Mouse (Mus musculus) ES-Bruce4 (cell line): ENCODE results near the gene Rps6ka3. TPM values are rescaled to one million over a fixed set of nuclear protein-coding genes. Genes with fewer than 3 reads are reported as not detected.

Experiments
- H3K27ac ChIP-seq: 2 replicates; pipeline ENCODE4 v1.5.1; 2012; ENCODE audit warnings: low read length, inconsistent platforms; ENCODE audit not compliant: insufficient read depth
- H3K27me3 ChIP-seq: 2 replicates; pipeline ENCODE4 v1.6.1; 2012; ENCODE audit warnings: mild to moderate bottlenecking, low read length, inconsistent platforms; ENCODE audit not compliant: control insufficient read depth, poor library complexity, insufficient read depth, severe bottlenecking
- H3K36me3 ChIP-seq: 2 replicates; pipeline ENCODE4 v1.6.1; 2012; ENCODE audit warnings: inconsistent platforms, mild to moderate bottlenecking, low read length, moderate library complexity; ENCODE audit not compliant: control insufficient read depth, poor library complexity, insufficient read depth, severe bottlenecking
- H3K4me1 ChIP-seq: one replicate; pipeline ENCODE4 v1.8.1; 2011; ENCODE audit warnings: low read length; ENCODE audit not compliant: control insufficient read depth, insufficient read depth
- H3K4me3 ChIP-seq: 2 replicates; pipeline ENCODE4 v1.5.1; 2011; ENCODE audit warnings: low read depth, mild to moderate bottlenecking, low read length
- H3K9ac ChIP-seq: 2 replicates; pipeline ENCODE4 v1.6.1; 2012; ENCODE audit warnings: low read depth, mild to moderate bottlenecking, inconsistent platforms; ENCODE audit not compliant: poor library complexity, severe bottlenecking
- H3K9me3 ChIP-seq: replicated peaks from 2 replicates; pipeline ENCODE4 v1.6.1; 2012; ENCODE audit warnings: mild to moderate bottlenecking, low read length, inconsistent platforms; ENCODE audit not compliant: control insufficient read depth, poor library complexity, insufficient read depth, severe bottlenecking
- CTCF ChIP-seq: IDR thresholded peaks from one replicate; pipeline ENCODE4 v1.8.1; 2011; ENCODE audit warnings: low read depth, low read length
- EP300 ChIP-seq: IDR thresholded peaks from 2 replicates; pipeline ENCODE4 v1.6.1; 2011; ENCODE audit warnings: low read depth, low read length; ENCODE audit not compliant: insufficient read depth
- POLR2A ChIP-seq: IDR thresholded peaks from one replicate; pipeline ENCODE4 v1.8.1; 2011; ENCODE audit warnings: low read length; ENCODE audit not compliant: insufficient read depth
- polyA plus RNA-seq: library from polyadenylated mRNA; stranded (reverse); fragments of >200 nt; gene quantifications from 2 replicates; pipeline ENCODE4 v1.2.4, GENCODE M21; 2011; ENCODE audit warnings: low read depth; ENCODE audit not compliant: missing spikeins, insufficient read depth, insufficient read length

The Rps6ka3 gene
- polyA plus RNA-seq, 1 experiment, result 55.5 TPM

- Histone ChIP-seq H3K4me1 (no peaks in the 10 kb centered on the region), H3K9ac (no peak overlapping the region), H3K27me3 (no peaks in the 10 kb centered on the region), H3K9me3 (no peaks in the 10 kb centered on the region), H3K36me3 (no peaks in the 10 kb centered on the region), H3K4me3 (no peak overlapping the region), H3K27ac (no peak overlapping the region)
- TF ChIP-seq EP300, result no peak
- no peak for TF ChIP-seq POLR2A
- TF ChIP-seq CTCF, result no peak
These were observed 931 bp downstream of the Rps6ka3 start for GRCm38 (mm10) chrX:159210892-159211583.

- TF ChIP-seq POLR2A, result no peak
- TF ChIP-seq CTCF, result no peak
- no peak for TF ChIP-seq EP300
- Histone ChIP-seq H3K4me3 (no peak overlapping the region), H3K27ac (no peak overlapping the region), H3K9me3 (no peaks in the 10 kb centered on the region), H3K27me3 (no peaks in the 10 kb centered on the region), H3K4me1 (no peaks in the 10 kb centered on the region), H3K9ac (no peak overlapping the region), H3K36me3 (no peaks in the 10 kb centered on the region)
These were observed 5.1 kb downstream of the Rps6ka3 start for GRCm38 (mm10) chrX:159215253-159215652.

DNA sequence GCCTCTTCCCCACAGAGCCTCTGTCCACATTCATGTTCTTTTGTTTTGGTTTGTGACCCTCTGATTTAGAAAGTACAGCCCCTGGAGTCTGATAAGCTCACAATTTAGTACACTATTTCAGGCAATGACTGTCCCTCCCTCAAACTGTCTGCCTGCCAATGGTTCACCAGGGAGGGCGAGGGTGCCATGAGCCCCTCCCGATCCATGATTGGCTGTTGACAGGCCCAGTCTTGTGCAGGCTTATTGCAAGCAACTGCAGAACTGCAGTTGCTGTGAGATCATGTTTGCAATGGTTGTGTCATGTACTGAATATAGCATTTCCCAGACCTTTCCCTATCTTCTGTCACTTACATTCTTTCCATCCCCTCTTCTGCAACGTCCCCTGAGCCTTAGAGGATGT is 12.4 kb downstream of the Rps6ka3 start:
- Histone ChIP-seq H3K27me3 (no peaks in the 10 kb centered on the region), H3K4me3 (no peak overlapping the region), H3K36me3 (no peaks in the 10 kb centered on the region), H3K27ac (no peak overlapping the region), H3K4me1 (no peaks in the 10 kb centered on the region), H3K9ac (no peak overlapping the region), H3K9me3 (no peaks in the 10 kb centered on the region)
- TF ChIP-seq POLR2A, result no peak
- no peak for TF ChIP-seq CTCF
- TF ChIP-seq EP300, result no peak

- H3K9ac ChIP-seq, result no peak overlapping the region
- H3K4me1 ChIP-seq, result no peaks in the 10 kb centered on the region
- H3K27me3 ChIP-seq, result no peaks in the 10 kb centered on the region
- H3K36me3 ChIP-seq, result no peaks in the 10 kb centered on the region
- no peak overlapping the region for H3K27ac ChIP-seq
- H3K9me3 ChIP-seq, result no peaks in the 10 kb centered on the region
- TF ChIP-seq POLR2A, result no peak
- no peak for TF ChIP-seq CTCF
- TF ChIP-seq EP300, result no peak
- H3K4me3 ChIP-seq, result no peak overlapping the region
These were observed 27.2 kb downstream of the Rps6ka3 start for GRCm38 (mm10) chrX:159237275-159237674.

- no peak for TF ChIP-seq POLR2A
- TF ChIP-seq CTCF, result no peak
- no peak for TF ChIP-seq EP300
- H3K27ac ChIP-seq, result peak overlapping the region; percentile 71
- H3K9ac ChIP-seq, result peak overlapping the region; percentile 49
- H3K4me1 ChIP-seq, result no peaks in the 10 kb centered on the region
- no peaks in the 10 kb centered on the region for H3K27me3 ChIP-seq
- H3K4me3 ChIP-seq, result peak overlapping the region; percentile 58
- H3K9me3 ChIP-seq, result no peaks in the 10 kb centered on the region
- H3K36me3 ChIP-seq, result no peaks in the 10 kb centered on the region
These were observed 44.1 kb downstream of the Rps6ka3 start for GRCm38 (mm10) chrX:159254001-159254884.
